Mouse (Mus musculus) adrenal gland, adult 2 months (tissue): ENCODE results near the gene Tsg101. TPM values are rescaled to one million over a fixed set of nuclear protein-coding genes. Genes with fewer than 3 reads are reported as not detected.

ENCODE experiments used
- polyA plus RNA-seq: library from polyadenylated mRNA; depleted of rRNA; stranded (reverse); fragments of >200 nt; gene quantifications from 2 replicates; pipeline ENCODE4 v1.2.3, GENCODE M21; 2012; rRNA removed
- total RNA-seq, 2 experiments: library from RNA; stranded (reverse); gene quantifications; 2 replicates each; pipeline ENCODE4 v1.2.3; 2021

Tsg101 gene
- total and polyA plus RNA-seq, 3 experiments = 72.3 to 127 (median 88.8) TPM

Other genes with a start within 250 kb of the Tsg101 start
- gene Tph1, start 247.4 kb downstream of the Tsg101 start, total RNA-seq = not detected
- gene Tph1, start 247.4 kb downstream of the Tsg101 start, polyA plus RNA-seq = not detected in 2 replicates
- 1 to 10 TPM; 5.7 to 8.4 TPM for gene Saal1, start 209.3 kb downstream of the Tsg101 start, total RNA-seq
- gene Saal1, start 209.3 kb downstream of the Tsg101 start, polyA plus RNA-seq = 3.3 and 4.0 TPM in 2 replicates
- gene Saa3, start 204.3 kb downstream of the Tsg101 start, total RNA-seq = 1 to 10 TPM; 1.0 to 8.9 TPM
- gene Saa3, start 204.3 kb downstream of the Tsg101 start, polyA plus RNA-seq = 0.33 TPM in 1 of 2 replicates, not detected in the other
- gene Saa4, start 187.4 kb downstream of the Tsg101 start, total RNA-seq = under 1 TPM in 1 of 2 experiments, not detected in 1; 0.43 TPM
- gene Saa4, start 187.4 kb downstream of the Tsg101 start, polyA plus RNA-seq = not detected in 2 replicates
- gene Saa1, start 177.0 kb downstream of the Tsg101 start, total RNA-seq = not detected
- gene Saa1, start 177.0 kb downstream of the Tsg101 start, polyA plus RNA-seq = not detected in 2 replicates
- gene Saa2, start 168.2 kb downstream of the Tsg101 start, total RNA-seq = not detected
- gene Saa2, start 168.2 kb downstream of the Tsg101 start, polyA plus RNA-seq = not detected in 2 replicates
- 10 to 100 TPM; 20.1 to 23.9 TPM for gene Hps5, start 123.9 kb downstream of the Tsg101 start, total RNA-seq
- 11.2 and 11.3 TPM in 2 replicates for gene Hps5, start 123.9 kb downstream of the Tsg101 start, polyA plus RNA-seq
- 10 to 100 TPM; 30.4 to 46.7 TPM for gene Gtf2h1, start 123.9 kb downstream of the Tsg101 start, total RNA-seq
- gene Gtf2h1, start 123.9 kb downstream of the Tsg101 start, polyA plus RNA-seq = 4.9 and 8.5 TPM in 2 replicates
- gene Ldha, start 78.5 kb downstream of the Tsg101 start, total RNA-seq = 100 to 1,000 TPM; 381 to 429 TPM
- 178 and 230 TPM in 2 replicates for gene Ldha, start 78.5 kb downstream of the Tsg101 start, polyA plus RNA-seq
- not detected for gene Ldhc, start 58.8 kb downstream of the Tsg101 start, total RNA-seq
- not detected in 2 replicates for gene Ldhc, start 58.8 kb downstream of the Tsg101 start, polyA plus RNA-seq
- gene Uevld, start 38.6 kb upstream of the Tsg101 start, total RNA-seq = 10 to 100 TPM; 18.0 to 26.4 TPM
- gene Uevld, start 38.6 kb upstream of the Tsg101 start, polyA plus RNA-seq = 1.3 TPM in 2 replicates
- gene Gm9999, start 63.6 kb upstream of the Tsg101 start, total RNA-seq = not detected
- gene Gm9999, start 63.6 kb upstream of the Tsg101 start, polyA plus RNA-seq = not detected in 2 replicates
- gene Spty2d1, start 88.4 kb upstream of the Tsg101 start, total RNA-seq = 10 to 100 TPM; 16.6 to 20.5 TPM
- 2.7 and 4.4 TPM in 2 replicates for gene Spty2d1, start 88.4 kb upstream of the Tsg101 start, polyA plus RNA-seq
- 10 to 100 TPM; 17.9 to 61.5 TPM for gene Tmem86a, start 130.6 kb upstream of the Tsg101 start, total RNA-seq
- gene Tmem86a, start 130.6 kb upstream of the Tsg101 start, polyA plus RNA-seq = 93.2 and 164 TPM in 2 replicates
- gene Ptpn5, start 213.7 kb upstream of the Tsg101 start, total RNA-seq = under 1 TPM; 0.41 to 0.66 TPM
- gene Ptpn5, start 213.7 kb upstream of the Tsg101 start, polyA plus RNA-seq = 0.18 and 0.35 TPM in 2 replicates